Mouse (Mus musculus) heart, adult 2 months (tissue): ENCODE results near the gene Palb2. TPM values are rescaled to one million over a fixed set of nuclear protein-coding genes. Genes with fewer than 3 reads are reported as not detected.
A peak's percentile ranks its signal among the peaks of the same experiment; 100 is the strongest.

Experiments used
- DNase-seq, 2 experiments: peaks; one replicate each; pipeline ENCODE4 v3.0.0; 2021
- H3K27ac ChIP-seq: fragments of 200-600 bp; 2 replicates; pipeline ENCODE4 v1.8.1; 2022
- H3K27me3 ChIP-seq: fragments of 200-500 bp; 2 replicates; pipeline ENCODE4 v1.6.1; 2012; ENCODE audit warnings: mild to moderate bottlenecking, low read length, inconsistent platforms, mixed read lengths; ENCODE audit not compliant: control insufficient read depth, insufficient read depth
- H3K36me3 ChIP-seq: fragments of 200-500 bp; 2 replicates; pipeline ENCODE4 v1.6.1; 2012; ENCODE audit warnings: low read length, inconsistent platforms; ENCODE audit not compliant: control insufficient read depth, insufficient read depth
- H3K4me1 ChIP-seq: fragments of 200-500 bp; 2 replicates; pipeline ENCODE4 v1.6.1; 2011; ENCODE audit warnings: low read length; ENCODE audit not compliant: control insufficient read depth, insufficient read depth
- H3K4me3 ChIP-seq: fragments of 200-600 bp; 2 replicates; pipeline ENCODE4 v1.8.1; 2022
- H3K79me2 ChIP-seq: fragments of 200-500 bp; replicated peaks from 2 replicates; pipeline ENCODE4 v1.6.1; 2012; ENCODE audit warnings: mild to moderate bottlenecking, inconsistent platforms, low read length, moderate library complexity, mixed read lengths; ENCODE audit not compliant: control insufficient read depth, insufficient read depth
- H3K9ac ChIP-seq: fragments of 200-500 bp; 2 replicates; pipeline ENCODE4 v1.6.1; 2012; ENCODE audit warnings: low read depth, mild to moderate bottlenecking, control low read depth, inconsistent platforms, low read length, mixed read lengths
- CTCF ChIP-seq: fragments of 200-600 bp; IDR thresholded peaks from 2 replicates; pipeline ENCODE4 v1.8.1; 2022; ENCODE audit warnings: antibody characterized with exemption, mild to moderate bottlenecking, moderate library complexity
- EP300 ChIP-seq: fragments of 200-500 bp; IDR thresholded peaks from 2 replicates; pipeline ENCODE4 v1.6.1; 2011; ENCODE audit warnings: low read depth, low read length, control low read depth; ENCODE audit not compliant: insufficient read depth
- POLR2A ChIP-seq: fragments of 200-500 bp; IDR thresholded peaks from 2 replicates; pipeline ENCODE4 v1.6.1; 2011; ENCODE audit warnings: mild to moderate bottlenecking, low read depth, low read length, control low read depth; ENCODE audit not compliant: insufficient read depth
- WGBS: fragments of 180-500 bp; shearing (Covaris S2); methylation state at CpG from one replicate; pipeline ENCODE4 v1.1.7; 2018; 5-methylcytosine and 5-hydroxymethylcytosine counted together
- intact Hi-C: fragments of 180-260 bp; cut with DNase I; formaldehyde crosslinking; loops from one replicate; pipeline ENCODE4 v1.15.1; 2025
- polyA plus RNA-seq: library from polyadenylated mRNA; depleted of rRNA; stranded (reverse); fragments of >200 nt; gene quantifications from 2 replicates; pipeline ENCODE4 v1.2.3, GENCODE M21; 2012
- total RNA-seq, 2 experiments: library from RNA; stranded (reverse); gene quantifications; 2 replicates each; pipeline ENCODE4 v1.2.3; 2021

Palb2 gene
- total and polyA plus RNA-seq, 3 experiments = 0.55 to 0.74 (median 0.63) TPM

GRCm38 (mm10) chr7:122160037-122160436, 27.3 kb upstream of the Palb2 start:
- H3K79me2 ChIP-seq = no peaks in the 10 kb centered on the region
- H3K4me3 ChIP-seq = peak overlapping the region; percentile 64; the same call in 1 of the 2 replicates
- H3K27me3 ChIP-seq = no peaks in the 10 kb centered on the region
- no peaks in the 10 kb centered on the region for H3K36me3 ChIP-seq
- no peak overlapping the region for H3K27ac ChIP-seq
- H3K4me1 ChIP-seq = no peaks in the 10 kb centered on the region
- TF ChIP-seq EP300 (no peak), POLR2A (no peak), CTCF (no peak)
- 2% methylated on average over 12 of the region's 12 CpGs for WGBS
- H3K9ac ChIP-seq = no peak overlapping the region
- no peak for DNase-seq
- intact Hi-C loops = no loop called here

- WGBS = under 1% methylated on average over 63 of the region's 63 CpGs
- H3K27me3 ChIP-seq = no peaks in the 10 kb centered on the region
- H3K36me3 ChIP-seq = no peaks in the 10 kb centered on the region
- H3K27ac ChIP-seq = peak within 1 kb of the TSS; percentile 43
- peak within 1 kb of the TSS; percentile 47 for H3K9ac ChIP-seq
- intact Hi-C loops = loop anchor here (2.0 kb wide), 1 partner anchor 24 kb away; no protein-coding TSS in a partner anchor
- no peaks in the 10 kb centered on the region for H3K4me1 ChIP-seq
- 0 out of 2 replicates have a peak, but pooled peaks have one; percentile 17 for TF ChIP-seq CTCF
- TF ChIP-seq EP300 = no peak
- no peak for TF ChIP-seq POLR2A
- peak within 1 kb of the TSS; percentile 64 for H3K4me3 ChIP-seq
- no peaks in the 10 kb centered on the region for H3K79me2 ChIP-seq
- DNase-seq = peak; percentile 82 to 83
Measured at GRCm38 (mm10) chr7:122158915-122159902, 26.4 kb upstream of the Palb2 start, which contains the start of gene Plk1. Plk1 (plus strand) TSS chr7:122159439.

- Histone ChIP-seq H3K27me3 (no peaks in the 10 kb centered on the region), H3K4me3 (peak overlapping the region; percentile 64), H3K79me2 (no peaks in the 10 kb centered on the region), H3K9ac (peak overlapping the region; percentile 47), H3K36me3 (no peaks in the 10 kb centered on the region), H3K4me1 (no peaks in the 10 kb centered on the region), H3K27ac (no peak overlapping the region; the same call in 1 of the 2 replicates)
- intact Hi-C loops = loop anchor here (2.0 kb wide), 1 partner anchor 24 kb away; no protein-coding TSS in a partner anchor
- no peak for DNase-seq
- no peak for TF ChIP-seq CTCF
- no peak for TF ChIP-seq EP300
- 7% methylated on average over 13 of the region's 13 CpGs for WGBS
Measured at GRCm38 (mm10) chr7:122158488-122158887, 25.7 kb upstream of the Palb2 start.

- no peak overlapping the region for H3K9ac ChIP-seq
- H3K27ac ChIP-seq = no peak overlapping the region
- H3K36me3 ChIP-seq = no peaks in the 10 kb centered on the region
- no peaks in the 10 kb centered on the region for H3K4me1 ChIP-seq
- no peaks in the 10 kb centered on the region for H3K27me3 ChIP-seq
- no peaks in the 10 kb centered on the region for H3K79me2 ChIP-seq
- WGBS = 78% methylated on average over 4 of the region's 4 CpGs
- H3K4me3 ChIP-seq = no peak overlapping the region
- DNase-seq = no peak
- intact Hi-C loops = no loop called here
- TF ChIP-seq CTCF (no peak), EP300 (no peak), POLR2A (no peak)
Measured at GRCm38 (mm10) chr7:122152473-122152872, 19.7 kb upstream of the Palb2 start.

- peaks cover 7% of the 10 kb centered on the region for H3K36me3 ChIP-seq
- no peak overlapping the region for H3K4me3 ChIP-seq
- H3K27ac ChIP-seq = no peak overlapping the region
- intact Hi-C loops = no loop called here
- DNase-seq = no peak
- no peak overlapping the region for H3K9ac ChIP-seq
- TF ChIP-seq EP300 = no peak
- no peaks in the 10 kb centered on the region for H3K4me1 ChIP-seq
- no peaks in the 10 kb centered on the region for H3K79me2 ChIP-seq
- H3K27me3 ChIP-seq = no peaks in the 10 kb centered on the region
Measured at GRCm38 (mm10) chr7:122140991-122141390, 8.2 kb upstream of the Palb2 start.

- Histone ChIP-seq H3K4me3 (no peak overlapping the region), H3K4me1 (no peaks in the 10 kb centered on the region), H3K27me3 (no peaks in the 10 kb centered on the region), H3K79me2 (no peaks in the 10 kb centered on the region), H3K27ac (no peak overlapping the region), H3K9ac (no peak overlapping the region), H3K36me3 (peaks cover 16% of the 10 kb centered on the region)
- TF ChIP-seq POLR2A (no peak), EP300 (no peak), CTCF (no peak)
- no peak for DNase-seq
- WGBS = 79% methylated on average over 5 of the region's 5 CpGs
- intact Hi-C loops = no loop called here
Measured at GRCm38 (mm10) chr7:122138190-122138589, 5.4 kb upstream of the Palb2 start.
